Mouse (Mus musculus) CH12.LX (cell line): Measurements from ENCODE around the gene Plch1. TPM values are rescaled to one million over a fixed set of nuclear protein-coding genes. Genes with fewer than 3 reads are reported as not detected.

Experiments used
- DNase-seq: peaks from one replicate; pipeline ENCODE4 v3.0.0-alpha.2; 2013; ENCODE audit errors: extremely low read depth
- H3K27ac ChIP-seq: 2 replicates; pipeline ENCODE4 v1.5.1; 2012; ENCODE audit warnings: low read depth, mild to moderate bottlenecking, control low read depth, moderate library complexity; ENCODE audit not compliant: insufficient read depth
- H3K27me3 ChIP-seq: replicated peaks from 2 replicates; pipeline ENCODE3; 2012; ENCODE audit warnings: inconsistent platforms
- H3K36me3 ChIP-seq, 2 experiments: replicated peaks in 1 of 2; 2 replicates each; pipeline versions ENCODE3 to v1.6.1; 2012; ENCODE audit warnings: inconsistent platforms in 1 of 2, low read length in 1 of 2, mild to moderate bottlenecking in 1 of 2, mixed read lengths in 1 of 2, moderate library complexity in 1 of 2; ENCODE audit not compliant: control insufficient read depth in 1 of 2, insufficient read depth in 1 of 2
- H3K4me1 ChIP-seq, 2 experiments: 2 replicates each; pipeline ENCODE4 v1.6.1; 2012; ENCODE audit warnings: inconsistent platforms in 1 of 2, moderate library complexity in 1 of 2; ENCODE audit not compliant: insufficient read depth in 2 of 2, control insufficient read depth in 1 of 2
- H3K4me2 ChIP-seq: 2 replicates; pipeline ENCODE4 v1.6.1; 2012; ENCODE audit warnings: low read depth, mild to moderate bottlenecking, control low read depth; ENCODE audit not compliant: poor library complexity, insufficient read depth, severe bottlenecking
- H3K4me3 ChIP-seq, 3 experiments: fragments of 150-350 bp in 1 of 3; sonication (generic) in 1 of 3; replicated peaks in 1 of 3; 2 replicates each; pipeline versions ENCODE3 to v1.5.1; 2011 to 2012; ENCODE audit warnings: low read depth in 2 of 3, low read length in 2 of 3, mild to moderate bottlenecking in 2 of 3, moderate library complexity in 2 of 3, control low read depth in 1 of 3, improper control_type of control experiment in 1 of 3, inconsistent platforms in 1 of 3, mixed read lengths in 1 of 3; ENCODE audit not compliant: poor library complexity in 1 of 3
- H3K79me2 ChIP-seq: replicated peaks from 2 replicates; pipeline ENCODE4 v1.6.1; 2012; ENCODE audit warnings: mild to moderate bottlenecking, moderate library complexity; ENCODE audit not compliant: control insufficient read depth, poor library complexity, insufficient read depth, severe bottlenecking; ENCODE audit errors: extremely low read depth
- H3K9ac ChIP-seq: 2 replicates; pipeline ENCODE4 v1.6.1; 2012; ENCODE audit warnings: low read depth, mild to moderate bottlenecking, control low read depth, moderate library complexity; ENCODE audit not compliant: insufficient read depth
- H3K9me3 ChIP-seq: replicated peaks from 2 replicates; pipeline ENCODE3; 2012; ENCODE audit warnings: low read length, inconsistent platforms, mixed read lengths
- BHLHE40 ChIP-seq: IDR thresholded peaks from 2 replicates; pipeline ENCODE4 v1.6.1; 2011; ENCODE audit warnings: mild to moderate bottlenecking, low read depth, low read length, improper control_type of control experiment
- CHD1 ChIP-seq: IDR thresholded peaks from 2 replicates; pipeline ENCODE4 v1.6.1; 2012; ENCODE audit warnings: low read depth, low read length, improper control_type of control experiment, inconsistent platforms
- CHD2 ChIP-seq: IDR thresholded peaks from 2 replicates; pipeline ENCODE4 v1.6.1; 2011; ENCODE audit warnings: low read length, improper control_type of control experiment
- E2F4 ChIP-seq: IDR thresholded peaks from 2 replicates; pipeline ENCODE4 v1.6.1; 2011; ENCODE audit warnings: low read depth, low read length, improper control_type of control experiment; ENCODE audit not compliant: insufficient replicate concordance
- ETS1 ChIP-seq: conservative IDR thresholded peaks from 2 replicates; pipeline ENCODE4 v1.6.1; 2012; ENCODE audit warnings: low read depth, mild to moderate bottlenecking, inconsistent platforms, low read length, improper control_type of control experiment, moderate library complexity
- GABPA ChIP-seq: IDR thresholded peaks from 2 replicates; pipeline ENCODE4 v1.6.1; 2012; ENCODE audit warnings: low read depth, low read length, improper control_type of control experiment, inconsistent platforms; ENCODE audit not compliant: insufficient replicate concordance
- HCFC1 ChIP-seq: IDR thresholded peaks from 2 replicates; pipeline ENCODE4 v1.6.1; 2012; ENCODE audit warnings: low read depth, mild to moderate bottlenecking, inconsistent platforms, low read length, improper control_type of control experiment
- IRF4 ChIP-seq: IDR thresholded peaks from 2 replicates; pipeline ENCODE4 v1.6.1; 2014; ENCODE audit warnings: low read depth, mild to moderate bottlenecking, inconsistent platforms, low read length, improper control_type of control experiment
- JUN ChIP-seq: IDR thresholded peaks from 2 replicates; pipeline ENCODE4 v1.6.1; 2011; ENCODE audit warnings: low read depth, mild to moderate bottlenecking, low read length, improper control_type of control experiment, moderate library complexity; ENCODE audit not compliant: insufficient read depth
- JUND ChIP-seq: conservative IDR thresholded peaks from 2 replicates; pipeline ENCODE4 v1.6.1; 2011; ENCODE audit warnings: low read depth, low read length, improper control_type of control experiment
- KAT2A ChIP-seq: IDR thresholded peaks from 2 replicates; pipeline ENCODE4 v1.6.1; 2012; ENCODE audit warnings: low read length, improper control_type of control experiment, inconsistent platforms; ENCODE audit not compliant: insufficient replicate concordance
- MAFK ChIP-seq: IDR thresholded peaks from 2 replicates; pipeline ENCODE4 v1.6.1; 2011; ENCODE audit warnings: low read length, improper control_type of control experiment; ENCODE audit not compliant: insufficient replicate concordance
- MAZ ChIP-seq: IDR thresholded peaks from 2 replicates; pipeline ENCODE4 v1.6.1; 2012; ENCODE audit warnings: low read depth, mild to moderate bottlenecking, inconsistent platforms, low read length, improper control_type of control experiment, moderate library complexity
- MEF2A ChIP-seq: IDR thresholded peaks from 2 replicates; pipeline ENCODE4 v1.6.1; 2014; ENCODE audit warnings: low read depth, mild to moderate bottlenecking, inconsistent platforms, low read length, improper control_type of control experiment, borderline replicate concordance
- NELFE ChIP-seq: IDR thresholded peaks from 2 replicates; pipeline ENCODE4 v1.6.1; 2011; ENCODE audit warnings: low read depth, low read length, improper control_type of control experiment
- NRF1 ChIP-seq: IDR thresholded peaks from 2 replicates; pipeline ENCODE4 v1.6.1; 2014; ENCODE audit warnings: low read depth, mild to moderate bottlenecking, inconsistent platforms, low read length, improper control_type of control experiment, moderate library complexity
- POLR2A ChIP-seq: IDR thresholded peaks from 2 replicates; pipeline ENCODE4 v1.6.1; 2011; ENCODE audit warnings: low read depth, mild to moderate bottlenecking, improper control_type of control experiment, low read length
- POLR2AphosphoS2 ChIP-seq: IDR thresholded peaks from 2 replicates; pipeline ENCODE4 v1.6.1; 2011; ENCODE audit warnings: low read depth, low read length, improper control_type of control experiment
- SIN3A ChIP-seq: IDR thresholded peaks from 2 replicates; pipeline ENCODE4 v1.6.1; 2012; ENCODE audit warnings: low read length, improper control_type of control experiment, inconsistent platforms
- SMC3 ChIP-seq: IDR thresholded peaks from 2 replicates; pipeline ENCODE4 v1.6.1; 2011; ENCODE audit warnings: low read depth, low read length, improper control_type of control experiment
- TBP ChIP-seq: conservative IDR thresholded peaks from 2 replicates; pipeline ENCODE4 v1.6.1; 2011; ENCODE audit warnings: low read depth, low read length, improper control_type of control experiment
- USF1 ChIP-seq: IDR thresholded peaks from 2 replicates; pipeline ENCODE4 v1.6.1; 2014; ENCODE audit warnings: low read depth, mild to moderate bottlenecking, inconsistent platforms, low read length, improper control_type of control experiment
- USF2 ChIP-seq: conservative IDR thresholded peaks from 2 replicates; pipeline ENCODE4 v1.6.1; 2011; ENCODE audit warnings: low read depth, low read length, improper control_type of control experiment
- ZC3H11A ChIP-seq: IDR thresholded peaks from 2 replicates; pipeline ENCODE4 v1.6.1; 2012; ENCODE audit warnings: low read depth, mild to moderate bottlenecking, inconsistent platforms, low read length, improper control_type of control experiment
- ZKSCAN1 ChIP-seq: IDR thresholded peaks from 2 replicates; pipeline ENCODE4 v1.6.1; 2012; ENCODE audit warnings: low read depth, inconsistent platforms, low read length, improper control_type of control experiment, borderline replicate concordance
- ZMIZ1 ChIP-seq: IDR thresholded peaks from 2 replicates; pipeline ENCODE4 v1.6.1; 2012; ENCODE audit warnings: low read depth, mild to moderate bottlenecking, inconsistent platforms, low read length, improper control_type of control experiment
- ZNF384 ChIP-seq: IDR thresholded peaks from 2 replicates; pipeline ENCODE4 v1.6.1; 2012; ENCODE audit warnings: low read depth, low read length, improper control_type of control experiment, inconsistent platforms
- dilution Hi-C: fragments of 300-500 bp; cut with MboI; formaldehyde crosslinking; loops from 2 replicates; pipeline ENCODE4 v1.14.3; 2020; ENCODE audit warnings: low sequenced_read_pairs; ENCODE audit not compliant: extremely low pct_unique_long_range_greater_than_20kb, extremely low pct_ligation_motif_present
- in situ Hi-C: fragments of 300-500 bp; cut with MboI; formaldehyde crosslinking; loops from 3 replicates; pipeline ENCODE4 v1.14.3; 2019; ENCODE audit warnings: low sequenced_read_pairs, low pct_ligation_motif_present, low pct_unique_long_range_greater_than_20kb, mixed read lengths
- polyA plus RNA-seq: library from polyadenylated mRNA; unstranded; fragments of >175 nt; gene quantifications from 2 replicates; pipeline ENCODE4 v1.2.1, GENCODE M21; 2012; ENCODE audit warnings: low read depth; ENCODE audit not compliant: insufficient read length
- total RNA-seq, 2 experiments: library from RNA; depleted of rRNA; stranded (reverse); fragments of 300-350 nt in 1 of 2; fragments of >200 nt in 1 of 2; gene quantifications; 2 replicates each; pipeline ENCODE4 v1.2.3; 2012 to 2014

Plch1 gene
- total and polyA plus RNA-seq, 3 experiments, result 0.51 to 0.80 (median 0.59) TPM

DNA sequence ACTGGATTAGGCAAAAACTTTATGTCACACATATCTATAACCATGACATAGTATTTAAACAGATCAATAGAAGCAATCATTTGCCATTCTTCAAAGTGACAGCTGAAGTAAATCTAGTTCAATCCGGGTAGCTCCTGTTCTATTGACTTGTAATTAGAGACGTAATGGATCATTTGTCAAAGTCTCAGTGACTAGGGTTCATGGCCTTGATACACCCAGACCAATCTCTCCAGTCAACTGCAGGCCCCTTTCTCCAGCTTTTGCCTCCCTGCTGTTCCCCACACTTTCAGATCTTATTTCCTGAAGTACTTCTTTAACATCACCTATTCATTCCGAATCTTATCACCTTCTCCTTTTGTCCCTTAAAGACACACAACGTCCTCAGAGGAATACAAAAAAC is 56.8 kb downstream of the Plch1 start:
- H3K27ac ChIP-seq, result no peak overlapping the region
- no peaks in the 10 kb centered on the region for H3K79me2 ChIP-seq
- H3K9ac ChIP-seq, result no peak overlapping the region
- H3K4me3 ChIP-seq, result no peak overlapping the region
- no peaks in the 10 kb centered on the region for H3K27me3 ChIP-seq
- dilution Hi-C loops (no loop called here), in situ Hi-C loops (no loop called here)
- no peak for DNase-seq
- TF ChIP-seq MEF2A (no peak), POLR2AphosphoS2 (no peak), MAFK (no peak), POLR2A (no peak), BHLHE40 (no peak), IRF4 (no peak), HCFC1 (no peak), ZKSCAN1 (no peak), CHD1 (no peak), TBP (no peak), ZMIZ1 (no peak), E2F4 (no peak), NRF1 (no peak), JUN (no peak), NELFE (no peak)
- H3K4me1 ChIP-seq, result no peaks in the 10 kb centered on the region
- H3K36me3 ChIP-seq, result no peaks in the 10 kb centered on the region
- no peak overlapping the region for H3K4me2 ChIP-seq
- H3K9me3 ChIP-seq, result no peaks in the 10 kb centered on the region

DNA sequence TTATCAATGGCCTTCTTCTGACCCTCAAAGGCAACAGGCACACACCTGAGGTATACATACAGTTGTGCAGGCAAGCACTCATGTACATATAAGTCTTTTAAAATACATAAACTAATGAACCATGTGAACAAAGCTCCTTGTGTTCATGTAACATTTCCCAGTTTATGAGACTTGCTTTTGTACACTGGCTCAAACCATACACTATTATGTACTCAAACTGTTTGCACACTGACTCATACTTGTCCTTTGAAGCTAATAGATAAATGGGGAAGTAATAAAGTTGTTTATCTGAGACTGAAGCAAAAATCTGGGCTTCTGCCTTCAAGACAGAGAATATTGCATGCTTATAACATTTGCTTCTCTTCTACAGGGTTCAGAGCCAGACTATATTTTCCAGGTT is 61.5 kb downstream of the Plch1 start:
- no peak for TF ChIP-seq POLR2AphosphoS2
- TF ChIP-seq GABPA, result no peak
- TF ChIP-seq ETS1, result no peak
- TF ChIP-seq USF2, result no peak
- no peak for TF ChIP-seq BHLHE40
- no peak for TF ChIP-seq JUND
- no peak for TF ChIP-seq MAZ
- no peak for TF ChIP-seq SIN3A
- TF ChIP-seq ZC3H11A, result no peak
- TF ChIP-seq ZNF384, result no peak
- TF ChIP-seq SMC3, result no peak
- TF ChIP-seq TBP, result no peak
- no peak for TF ChIP-seq ZKSCAN1
- no peak for TF ChIP-seq MAFK
- TF ChIP-seq HCFC1, result no peak
- TF ChIP-seq USF1, result no peak
- TF ChIP-seq KAT2A, result no peak
- TF ChIP-seq CHD2, result no peak
- no peak for TF ChIP-seq NELFE
- Histone ChIP-seq H3K79me2 (no peaks in the 10 kb centered on the region), H3K4me3 (no peak overlapping the region), H3K9ac (no peak overlapping the region), H3K4me1 (no peaks in the 10 kb centered on the region), H3K9me3 (no peaks in the 10 kb centered on the region), H3K27ac (no peak overlapping the region), H3K27me3 (no peaks in the 10 kb centered on the region), H3K4me2 (no peak overlapping the region), H3K36me3 (no peaks in the 10 kb centered on the region)
- dilution Hi-C loops (no loop called here), in situ Hi-C loops (no loop called here)
- DNase-seq, result no peak
